Mouse (Mus musculus): ENCODE measurements at regions not wholly inside any gene's neighbourhood (a gene's known extent, or its start where the extent isn't known, plus 50 kb on each side); places are given as distances from the start of the nearest gene placed in this dataset.

- TF ChIP-seq POLR2A (IDR thresholded peaks at IDR 0.05; ENCODE audit: borderline replicate concordance, extremely low read depth, low read depth, low read length) (no peak), CTCF (IDR thresholded peaks at IDR 0.05; ENCODE audit: insufficient read depth, low read length) (no peak)
Measured at GRCm38 (mm10) chr9:115483024-115483423, 172.8 kb upstream of the Stt3b start.
